Mouse (Mus musculus) liver, postnatal 0 days (tissue): ENCODE results near the gene 2410137M14Rik.

ENCODE experiments used
- CTCF ChIP-seq: sonication (generic); IDR thresholded peaks from 2 replicates; pipeline ENCODE4 v1.5.1; 2016; ENCODE audit warnings: antibody characterized with exemption, low read depth
- EP300 ChIP-seq: IDR thresholded peaks from 2 replicates; pipeline ENCODE4 v1.6.1; 2016; ENCODE audit warnings: antibody characterized with exemption, low read depth, mild to moderate bottlenecking

GRCm38 (mm10) chr17:37018328-37018727 is 37.3 kb upstream of the 2410137M14Rik start:
- TF ChIP-seq CTCF (no peak), EP300 (no peak)
